Mouse (Mus musculus) CH12.LX (cell line): ENCODE measurements around the gene Olfr1226. TPM values are rescaled to one million over a fixed set of nuclear protein-coding genes. Genes with fewer than 3 reads are reported as not detected.

Experiments used
- DNase-seq: peaks from one replicate; pipeline ENCODE4 v3.0.0-alpha.2; 2013; ENCODE audit errors: extremely low read depth
- H3K27ac ChIP-seq: 2 replicates; pipeline ENCODE4 v1.5.1; 2012; ENCODE audit warnings: low read depth, mild to moderate bottlenecking, control low read depth, moderate library complexity; ENCODE audit not compliant: insufficient read depth
- H3K27me3 ChIP-seq: replicated peaks from 2 replicates; pipeline ENCODE3; 2012; ENCODE audit warnings: inconsistent platforms
- H3K36me3 ChIP-seq, 2 experiments: replicated peaks in 1 of 2; 2 replicates each; pipeline versions ENCODE3 to v1.6.1; 2012; ENCODE audit warnings: inconsistent platforms in 1 of 2, low read length in 1 of 2, mild to moderate bottlenecking in 1 of 2, mixed read lengths in 1 of 2, moderate library complexity in 1 of 2; ENCODE audit not compliant: control insufficient read depth in 1 of 2, insufficient read depth in 1 of 2
- H3K4me1 ChIP-seq, 2 experiments: 2 replicates each; pipeline ENCODE4 v1.6.1; 2012; ENCODE audit warnings: inconsistent platforms in 1 of 2, moderate library complexity in 1 of 2; ENCODE audit not compliant: insufficient read depth in 2 of 2, control insufficient read depth in 1 of 2
- H3K4me2 ChIP-seq: 2 replicates; pipeline ENCODE4 v1.6.1; 2012; ENCODE audit warnings: low read depth, mild to moderate bottlenecking, control low read depth; ENCODE audit not compliant: poor library complexity, insufficient read depth, severe bottlenecking
- H3K4me3 ChIP-seq, 3 experiments: fragments of 150-350 bp in 1 of 3; sonication (generic) in 1 of 3; replicated peaks in 1 of 3; 2 replicates each; pipeline versions ENCODE3 to v1.5.1; 2011 to 2012; ENCODE audit warnings: low read depth in 2 of 3, low read length in 2 of 3, mild to moderate bottlenecking in 2 of 3, moderate library complexity in 2 of 3, control low read depth in 1 of 3, improper control_type of control experiment in 1 of 3, inconsistent platforms in 1 of 3, mixed read lengths in 1 of 3; ENCODE audit not compliant: poor library complexity in 1 of 3
- H3K79me2 ChIP-seq: replicated peaks from 2 replicates; pipeline ENCODE4 v1.6.1; 2012; ENCODE audit warnings: mild to moderate bottlenecking, moderate library complexity; ENCODE audit not compliant: control insufficient read depth, poor library complexity, insufficient read depth, severe bottlenecking; ENCODE audit errors: extremely low read depth
- H3K9ac ChIP-seq: 2 replicates; pipeline ENCODE4 v1.6.1; 2012; ENCODE audit warnings: low read depth, mild to moderate bottlenecking, control low read depth, moderate library complexity; ENCODE audit not compliant: insufficient read depth
- H3K9me3 ChIP-seq: replicated peaks from 2 replicates; pipeline ENCODE3; 2012; ENCODE audit warnings: low read length, inconsistent platforms, mixed read lengths
- CHD2 ChIP-seq: IDR thresholded peaks from 2 replicates; pipeline ENCODE4 v1.6.1; 2011; ENCODE audit warnings: low read length, improper control_type of control experiment
- GABPA ChIP-seq: IDR thresholded peaks from 2 replicates; pipeline ENCODE4 v1.6.1; 2012; ENCODE audit warnings: low read depth, low read length, improper control_type of control experiment, inconsistent platforms; ENCODE audit not compliant: insufficient replicate concordance
- NELFE ChIP-seq: IDR thresholded peaks from 2 replicates; pipeline ENCODE4 v1.6.1; 2011; ENCODE audit warnings: low read depth, low read length, improper control_type of control experiment
- SIN3A ChIP-seq: IDR thresholded peaks from 2 replicates; pipeline ENCODE4 v1.6.1; 2012; ENCODE audit warnings: low read length, improper control_type of control experiment, inconsistent platforms
- UBTF ChIP-seq: IDR thresholded peaks from 2 replicates; pipeline ENCODE4 v1.6.1; 2012; ENCODE audit warnings: low read depth, mild to moderate bottlenecking, inconsistent platforms, low read length, improper control_type of control experiment, moderate library complexity
- USF1 ChIP-seq: IDR thresholded peaks from 2 replicates; pipeline ENCODE4 v1.6.1; 2014; ENCODE audit warnings: low read depth, mild to moderate bottlenecking, inconsistent platforms, low read length, improper control_type of control experiment
- ZNF384 ChIP-seq: IDR thresholded peaks from 2 replicates; pipeline ENCODE4 v1.6.1; 2012; ENCODE audit warnings: low read depth, low read length, improper control_type of control experiment, inconsistent platforms
- dilution Hi-C: fragments of 300-500 bp; cut with MboI; formaldehyde crosslinking; loops from 2 replicates; pipeline ENCODE4 v1.14.3; 2020; ENCODE audit warnings: low sequenced_read_pairs; ENCODE audit not compliant: extremely low pct_unique_long_range_greater_than_20kb, extremely low pct_ligation_motif_present
- in situ Hi-C: fragments of 300-500 bp; cut with MboI; formaldehyde crosslinking; loops from 3 replicates; pipeline ENCODE4 v1.14.3; 2019; ENCODE audit warnings: low sequenced_read_pairs, low pct_ligation_motif_present, low pct_unique_long_range_greater_than_20kb, mixed read lengths
- polyA plus RNA-seq: library from polyadenylated mRNA; unstranded; fragments of >175 nt; gene quantifications from 2 replicates; pipeline ENCODE4 v1.2.1, GENCODE M21; 2012; ENCODE audit warnings: low read depth; ENCODE audit not compliant: insufficient read length
- total RNA-seq, 2 experiments: library from RNA; depleted of rRNA; stranded (reverse); fragments of 300-350 nt in 1 of 2; fragments of >200 nt in 1 of 2; gene quantifications; 2 replicates each; pipeline ENCODE4 v1.2.3; 2012 to 2014

The Olfr1226 gene
- total and polyA plus RNA-seq, 3 experiments: not detected

GRCm38 (mm10) chr2:89151460-89151859 is 48.4 kb downstream of the Olfr1226 start, which contains the start of gene Olfr1223:
Gene Olfr1223, minus strand, starts transcription at chr2:89151560.
- in situ Hi-C loops (no loop called here), dilution Hi-C loops (no loop called here)
- no peaks in the 10 kb centered on the region for H3K36me3 ChIP-seq
- H3K27ac ChIP-seq: no peak within 1 kb of the TSS
- no peak within 1 kb of the TSS for H3K4me3 ChIP-seq
- H3K9me3 ChIP-seq: peaks cover 5% of the 10 kb centered on the region
- H3K27me3 ChIP-seq: no peaks in the 10 kb centered on the region
- H3K9ac ChIP-seq: no peak within 1 kb of the TSS
- no peak within 1 kb of the TSS for H3K4me2 ChIP-seq
- TF ChIP-seq NELFE: no peak
- TF ChIP-seq CHD2: no peak
- no peak for TF ChIP-seq ZNF384
- TF ChIP-seq SIN3A: no peak
- no peak for TF ChIP-seq UBTF
- TF ChIP-seq GABPA: no peak
- TF ChIP-seq USF1: no peak
- H3K79me2 ChIP-seq: no peaks in the 10 kb centered on the region
- DNase-seq: no peak
- H3K4me1 ChIP-seq: no peaks in the 10 kb centered on the region

Other genes starting within 250 kb of the Olfr1226 start
Only the 20 nearest of the 24 such genes appear.
- not detected in 2 replicates for gene Olfr1214, start 207.4 kb downstream of the Olfr1226 start, total RNA-seq (2012; rRNA removed)
- gene Olfr1214, start 207.4 kb downstream of the Olfr1226 start, total RNA-seq (2014; rRNA removed): not detected in 2 replicates
- not detected in 2 replicates for gene Olfr1214, start 207.4 kb downstream of the Olfr1226 start, polyA plus RNA-seq
- not detected in 2 replicates for gene Olfr1215, start 193.1 kb downstream of the Olfr1226 start, total RNA-seq (2012; rRNA removed)
- gene Olfr1215, start 193.1 kb downstream of the Olfr1226 start, total RNA-seq (2014; rRNA removed): not detected in 2 replicates
- not detected in 2 replicates for gene Olfr1215, start 193.1 kb downstream of the Olfr1226 start, polyA plus RNA-seq
- not detected in 2 replicates for gene Olfr1216, start 181.7 kb downstream of the Olfr1226 start, total RNA-seq (2012; rRNA removed)
- not detected in 2 replicates for gene Olfr1216, start 181.7 kb downstream of the Olfr1226 start, total RNA-seq (2014; rRNA removed)
- gene Olfr1216, start 181.7 kb downstream of the Olfr1226 start, polyA plus RNA-seq: not detected in 2 replicates
- not detected in 2 replicates for gene Olfr1217, start 168.0 kb downstream of the Olfr1226 start, total RNA-seq (2012; rRNA removed)
- not detected in 2 replicates for gene Olfr1217, start 168.0 kb downstream of the Olfr1226 start, total RNA-seq (2014; rRNA removed)
- not detected in 2 replicates for gene Olfr1217, start 168.0 kb downstream of the Olfr1226 start, polyA plus RNA-seq
- gene Olfr1218, start 138.9 kb downstream of the Olfr1226 start, total RNA-seq (2012; rRNA removed): not detected in 2 replicates
- gene Olfr1218, start 138.9 kb downstream of the Olfr1226 start, total RNA-seq (2014; rRNA removed): not detected in 2 replicates
- gene Olfr1218, start 138.9 kb downstream of the Olfr1226 start, polyA plus RNA-seq: not detected in 2 replicates
- not detected in 2 replicates for gene Olfr1219, start 116.5 kb downstream of the Olfr1226 start, total RNA-seq (2012; rRNA removed)
- gene Olfr1219, start 116.5 kb downstream of the Olfr1226 start, total RNA-seq (2014; rRNA removed): not detected in 2 replicates
- gene Olfr1219, start 116.5 kb downstream of the Olfr1226 start, polyA plus RNA-seq: not detected in 2 replicates
- not detected in 2 replicates for gene Olfr1220, start 93.2 kb downstream of the Olfr1226 start, total RNA-seq (2012; rRNA removed)
- gene Olfr1220, start 93.2 kb downstream of the Olfr1226 start, total RNA-seq (2014; rRNA removed): not detected in 2 replicates
- not detected in 2 replicates for gene Olfr1220, start 93.2 kb downstream of the Olfr1226 start, polyA plus RNA-seq
- gene Olfr1221, start 82.8 kb downstream of the Olfr1226 start, total RNA-seq (2012; rRNA removed): not detected in 2 replicates
- not detected in 2 replicates for gene Olfr1221, start 82.8 kb downstream of the Olfr1226 start, total RNA-seq (2014; rRNA removed)
- not detected in 2 replicates for gene Olfr1221, start 82.8 kb downstream of the Olfr1226 start, polyA plus RNA-seq
- not detected in 2 replicates for gene Olfr1222, start 67.0 kb downstream of the Olfr1226 start, total RNA-seq (2012; rRNA removed)
- not detected in 2 replicates for gene Olfr1222, start 67.0 kb downstream of the Olfr1226 start, total RNA-seq (2014; rRNA removed)
- not detected in 2 replicates for gene Olfr1222, start 67.0 kb downstream of the Olfr1226 start, polyA plus RNA-seq
- not detected in 2 replicates for gene Olfr1223, start 48.5 kb downstream of the Olfr1226 start, total RNA-seq (2012; rRNA removed)
- gene Olfr1223, start 48.5 kb downstream of the Olfr1226 start, total RNA-seq (2014; rRNA removed): not detected in 2 replicates
- not detected in 2 replicates for gene Olfr1223, start 48.5 kb downstream of the Olfr1226 start, polyA plus RNA-seq
- gene Olfr1224-ps1, start 36.0 kb downstream of the Olfr1226 start, total RNA-seq (2012; rRNA removed): not detected in 2 replicates
- gene Olfr1224-ps1, start 36.0 kb downstream of the Olfr1226 start, total RNA-seq (2014; rRNA removed): not detected in 2 replicates
- gene Olfr1224-ps1, start 36.0 kb downstream of the Olfr1226 start, polyA plus RNA-seq: not detected in 2 replicates
- gene Olfr1225, start 25.4 kb downstream of the Olfr1226 start, total RNA-seq (2012; rRNA removed): not detected in 2 replicates
- gene Olfr1225, start 25.4 kb downstream of the Olfr1226 start, total RNA-seq (2014; rRNA removed): not detected in 2 replicates
- gene Olfr1225, start 25.4 kb downstream of the Olfr1226 start, polyA plus RNA-seq: not detected in 2 replicates
- not detected in 2 replicates for gene Olfr1228, start 54.0 kb upstream of the Olfr1226 start, total RNA-seq (2012; rRNA removed)
- gene Olfr1228, start 54.0 kb upstream of the Olfr1226 start, total RNA-seq (2014; rRNA removed): not detected in 2 replicates
- gene Olfr1228, start 54.0 kb upstream of the Olfr1226 start, polyA plus RNA-seq: not detected in 2 replicates
- gene Olfr1229, start 88.0 kb upstream of the Olfr1226 start, total RNA-seq (2012; rRNA removed): not detected in 2 replicates
- gene Olfr1229, start 88.0 kb upstream of the Olfr1226 start, total RNA-seq (2014; rRNA removed): not detected in 2 replicates
- not detected in 2 replicates for gene Olfr1229, start 88.0 kb upstream of the Olfr1226 start, polyA plus RNA-seq
- gene Olfr1230, start 97.2 kb upstream of the Olfr1226 start, total RNA-seq (2012; rRNA removed): not detected in 2 replicates
- not detected in 2 replicates for gene Olfr1230, start 97.2 kb upstream of the Olfr1226 start, total RNA-seq (2014; rRNA removed)
- gene Olfr1230, start 97.2 kb upstream of the Olfr1226 start, polyA plus RNA-seq: not detected in 2 replicates
- gene Olfr1231, start 107.0 kb upstream of the Olfr1226 start, total RNA-seq (2012; rRNA removed): not detected in 2 replicates
- not detected in 2 replicates for gene Olfr1231, start 107.0 kb upstream of the Olfr1226 start, total RNA-seq (2014; rRNA removed)
- gene Olfr1231, start 107.0 kb upstream of the Olfr1226 start, polyA plus RNA-seq: not detected in 2 replicates
- not detected in 2 replicates for gene Olfr1232, start 129.6 kb upstream of the Olfr1226 start, total RNA-seq (2012; rRNA removed)
- gene Olfr1232, start 129.6 kb upstream of the Olfr1226 start, total RNA-seq (2014; rRNA removed): not detected in 2 replicates
- gene Olfr1232, start 129.6 kb upstream of the Olfr1226 start, polyA plus RNA-seq: not detected in 2 replicates
- gene Olfr1233, start 142.3 kb upstream of the Olfr1226 start, total RNA-seq (2012; rRNA removed): not detected in 2 replicates
- not detected in 2 replicates for gene Olfr1233, start 142.3 kb upstream of the Olfr1226 start, total RNA-seq (2014; rRNA removed)
- not detected in 2 replicates for gene Olfr1233, start 142.3 kb upstream of the Olfr1226 start, polyA plus RNA-seq
- not detected in 2 replicates for gene Olfr1234, start 164.8 kb upstream of the Olfr1226 start, total RNA-seq (2012; rRNA removed)
- gene Olfr1234, start 164.8 kb upstream of the Olfr1226 start, total RNA-seq (2014; rRNA removed): not detected in 2 replicates
- not detected in 2 replicates for gene Olfr1234, start 164.8 kb upstream of the Olfr1226 start, polyA plus RNA-seq
- gene Olfr1238, start 209.6 kb upstream of the Olfr1226 start, total RNA-seq (2012; rRNA removed): not detected in 2 replicates
- gene Olfr1238, start 209.6 kb upstream of the Olfr1226 start, total RNA-seq (2014; rRNA removed): not detected in 2 replicates
- gene Olfr1238, start 209.6 kb upstream of the Olfr1226 start, polyA plus RNA-seq: not detected in 2 replicates